Mouse (Mus musculus) heart, adult 2 months (tissue): ENCODE measurements around the gene Cacng4. TPM values are rescaled to one million over a fixed set of nuclear protein-coding genes. Genes with fewer than 3 reads are reported as not detected.
A peak's percentile ranks its signal among the peaks of the same experiment; 100 is the strongest.

ENCODE experiments used
- DNase-seq, 2 experiments: peaks; one replicate each; pipeline ENCODE4 v3.0.0; 2021
- H3K27ac ChIP-seq: fragments of 200-600 bp; 2 replicates; pipeline ENCODE4 v1.8.1; 2022
- H3K27me3 ChIP-seq: fragments of 200-500 bp; 2 replicates; pipeline ENCODE4 v1.6.1; 2012; ENCODE audit warnings: mild to moderate bottlenecking, low read length, inconsistent platforms, mixed read lengths; ENCODE audit not compliant: control insufficient read depth, insufficient read depth
- H3K36me3 ChIP-seq: fragments of 200-500 bp; 2 replicates; pipeline ENCODE4 v1.6.1; 2012; ENCODE audit warnings: low read length, inconsistent platforms; ENCODE audit not compliant: control insufficient read depth, insufficient read depth
- H3K4me1 ChIP-seq: fragments of 200-500 bp; 2 replicates; pipeline ENCODE4 v1.6.1; 2011; ENCODE audit warnings: low read length; ENCODE audit not compliant: control insufficient read depth, insufficient read depth
- H3K4me3 ChIP-seq: fragments of 200-600 bp; 2 replicates; pipeline ENCODE4 v1.8.1; 2022
- H3K79me2 ChIP-seq: fragments of 200-500 bp; replicated peaks from 2 replicates; pipeline ENCODE4 v1.6.1; 2012; ENCODE audit warnings: mild to moderate bottlenecking, inconsistent platforms, low read length, moderate library complexity, mixed read lengths; ENCODE audit not compliant: control insufficient read depth, insufficient read depth
- H3K9ac ChIP-seq: fragments of 200-500 bp; 2 replicates; pipeline ENCODE4 v1.6.1; 2012; ENCODE audit warnings: low read depth, mild to moderate bottlenecking, control low read depth, inconsistent platforms, low read length, mixed read lengths
- CTCF ChIP-seq: fragments of 200-600 bp; IDR thresholded peaks from 2 replicates; pipeline ENCODE4 v1.8.1; 2022; ENCODE audit warnings: antibody characterized with exemption, mild to moderate bottlenecking, moderate library complexity
- EP300 ChIP-seq: fragments of 200-500 bp; IDR thresholded peaks from 2 replicates; pipeline ENCODE4 v1.6.1; 2011; ENCODE audit warnings: low read depth, low read length, control low read depth; ENCODE audit not compliant: insufficient read depth
- POLR2A ChIP-seq: fragments of 200-500 bp; IDR thresholded peaks from 2 replicates; pipeline ENCODE4 v1.6.1; 2011; ENCODE audit warnings: mild to moderate bottlenecking, low read depth, low read length, control low read depth; ENCODE audit not compliant: insufficient read depth
- WGBS: fragments of 180-500 bp; shearing (Covaris S2); methylation state at CpG from one replicate; pipeline ENCODE4 v1.1.7; 2018; 5-methylcytosine and 5-hydroxymethylcytosine counted together
- intact Hi-C: fragments of 180-260 bp; cut with DNase I; formaldehyde crosslinking; loops from one replicate; pipeline ENCODE4 v1.15.1; 2025
- polyA plus RNA-seq: library from polyadenylated mRNA; depleted of rRNA; stranded (reverse); fragments of >200 nt; gene quantifications from 2 replicates; pipeline ENCODE4 v1.2.3, GENCODE M21; 2012
- total RNA-seq, 2 experiments: library from RNA; stranded (reverse); gene quantifications; 2 replicates each; pipeline ENCODE4 v1.2.3; 2021

Cacng4 gene
- total and polyA plus RNA-seq, 3 experiments, result 0.18 TPM; not detected in 2

GRCm38 (mm10) chr11:107730940-107731339 is 63.4 kb downstream of the Cacng4 start:
- no peak overlapping the region for H3K9ac ChIP-seq
- H3K27me3 ChIP-seq, result no peaks in the 10 kb centered on the region
- TF ChIP-seq POLR2A (no peak), CTCF (no peak)
- WGBS, result 56% methylated on average over 4 of the region's 4 CpGs
- H3K4me3 ChIP-seq, result no peak overlapping the region
- H3K79me2 ChIP-seq, result no peaks in the 10 kb centered on the region
- H3K27ac ChIP-seq, result peak overlapping the region; percentile 53
- peak; percentile 26 to 63 for DNase-seq
- intact Hi-C loops, result no loop called here
- H3K36me3 ChIP-seq, result no peaks in the 10 kb centered on the region
- no peaks in the 10 kb centered on the region for H3K4me1 ChIP-seq

DNA sequence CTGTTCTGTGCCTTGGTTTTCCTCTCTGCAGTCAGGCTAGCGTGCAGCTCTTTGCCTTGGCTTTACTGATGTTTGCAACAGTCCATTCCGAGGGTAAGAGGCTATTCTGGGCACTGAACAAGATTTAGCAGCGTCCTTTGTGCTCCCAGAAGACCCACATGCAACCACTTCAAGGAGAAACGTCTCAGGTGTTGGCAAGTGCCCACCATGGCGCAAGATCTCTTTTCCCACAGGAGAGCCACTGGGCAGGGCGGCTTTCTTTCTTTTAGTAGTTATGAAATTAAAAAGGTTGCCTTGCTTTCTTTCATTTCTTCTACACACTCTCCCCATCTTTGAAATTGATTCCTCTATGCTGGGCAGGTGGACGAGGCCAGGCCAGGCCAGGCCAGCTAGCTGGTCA is 65.2 kb downstream of the Cacng4 start:
- H3K27ac ChIP-seq, result no peak overlapping the region
- no peak overlapping the region for H3K9ac ChIP-seq
- H3K36me3 ChIP-seq, result no peaks in the 10 kb centered on the region
- TF ChIP-seq EP300, result no peak
- TF ChIP-seq POLR2A, result no peak
- TF ChIP-seq CTCF, result no peak
- no peaks in the 10 kb centered on the region for H3K79me2 ChIP-seq
- WGBS, result 68% methylated on average over 7 of the region's 7 CpGs
- intact Hi-C loops, result no loop called here
- H3K27me3 ChIP-seq, result no peaks in the 10 kb centered on the region
- no peak overlapping the region for H3K4me3 ChIP-seq
- DNase-seq, result no peak
- no peaks in the 10 kb centered on the region for H3K4me1 ChIP-seq

DNA sequence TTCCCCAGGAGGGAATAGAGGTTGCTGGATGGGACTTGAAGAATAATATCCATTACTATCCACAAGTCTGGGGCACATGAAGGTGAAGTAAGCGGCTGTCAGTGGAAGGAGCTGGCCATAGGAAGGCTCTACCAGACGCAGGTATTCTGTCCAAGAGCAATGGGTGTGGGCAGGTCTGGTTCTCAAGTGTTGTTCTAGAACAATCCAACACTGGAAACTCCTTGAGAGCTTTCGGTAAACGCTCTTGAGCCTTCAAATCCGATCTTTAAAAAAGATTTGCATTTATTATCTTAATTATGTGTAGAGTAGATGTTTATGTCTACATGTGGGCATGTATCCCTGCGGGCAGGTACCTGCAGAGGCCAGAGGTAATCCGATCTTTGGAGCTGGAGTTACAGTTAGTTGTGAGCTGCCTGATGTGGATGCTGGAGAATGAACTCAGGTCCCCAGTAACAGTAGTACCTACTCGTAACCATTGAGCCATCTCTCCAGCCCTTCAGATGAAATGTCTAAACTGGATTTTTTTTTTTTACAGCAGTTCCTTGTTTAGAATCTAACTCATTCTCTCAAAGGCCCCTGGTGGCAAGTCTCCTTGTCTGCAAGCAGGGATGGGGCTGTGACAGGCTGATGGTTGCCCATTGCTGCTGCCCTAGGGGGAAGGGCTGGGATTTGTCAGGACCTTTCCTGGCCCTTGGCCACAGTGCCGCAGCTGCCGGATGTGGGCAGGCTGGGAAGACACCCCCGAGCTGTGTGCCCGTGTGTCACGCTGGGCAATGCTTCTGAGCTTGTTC is 66.1 kb downstream of the Cacng4 start:
- Histone ChIP-seq H3K9ac (no peak overlapping the region), H3K36me3 (no peaks in the 10 kb centered on the region), H3K27me3 (no peaks in the 10 kb centered on the region), H3K4me3 (no peak overlapping the region), H3K27ac (no peak overlapping the region), H3K4me1 (no peaks in the 10 kb centered on the region), H3K79me2 (no peaks in the 10 kb centered on the region)
- DNase-seq, result no peak
- WGBS, result 70% methylated on average over 13 of the region's 13 CpGs
- TF ChIP-seq EP300 (no peak), CTCF (no peak), POLR2A (no peak)
- intact Hi-C loops, result no loop called here

DNA sequence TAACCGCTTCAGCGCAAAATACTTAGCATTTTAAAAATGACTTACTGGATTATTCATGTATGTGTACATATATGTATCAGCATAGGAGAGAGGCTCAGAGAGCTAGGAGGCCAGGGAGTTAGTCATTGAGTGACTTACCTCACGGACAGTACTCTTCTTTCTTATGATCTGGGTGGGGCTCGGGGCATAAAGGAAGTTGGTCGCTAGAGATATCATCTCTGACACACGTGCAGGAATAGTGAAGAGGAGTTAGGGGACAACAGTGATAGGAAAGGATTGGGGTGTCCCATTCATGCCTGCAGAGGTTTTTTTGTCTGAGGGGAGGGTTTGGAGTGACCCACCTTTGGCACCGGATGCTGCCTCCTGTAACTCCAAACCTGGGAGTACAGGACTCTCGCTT is 69.8 kb downstream of the Cacng4 start:
- TF ChIP-seq POLR2A, result no peak
- TF ChIP-seq EP300, result no peak
- no peak for TF ChIP-seq CTCF
- no peaks in the 10 kb centered on the region for H3K36me3 ChIP-seq
- H3K27ac ChIP-seq, result no peak overlapping the region
- WGBS, result 72% methylated on average over 8 of the region's 8 CpGs
- H3K9ac ChIP-seq, result no peak overlapping the region
- no peak for DNase-seq
- intact Hi-C loops, result no loop called here
- H3K79me2 ChIP-seq, result no peaks in the 10 kb centered on the region
- no peaks in the 10 kb centered on the region for H3K27me3 ChIP-seq
- H3K4me3 ChIP-seq, result no peak overlapping the region
- H3K4me1 ChIP-seq, result no peaks in the 10 kb centered on the region

- TF ChIP-seq CTCF (no peak), EP300 (no peak), POLR2A (no peak)
- Histone ChIP-seq H3K9ac (no peak overlapping the region), H3K27ac (no peak overlapping the region), H3K27me3 (no peaks in the 10 kb centered on the region), H3K4me1 (no peaks in the 10 kb centered on the region), H3K79me2 (no peaks in the 10 kb centered on the region), H3K36me3 (no peaks in the 10 kb centered on the region), H3K4me3 (no peak overlapping the region)
- intact Hi-C loops, result no loop called here
- 85% methylated on average over 7 of the region's 7 CpGs for WGBS
- no peak for DNase-seq
Observed at GRCm38 (mm10) chr11:107721057-107721456, 73.3 kb downstream of the Cacng4 start.

DNA sequence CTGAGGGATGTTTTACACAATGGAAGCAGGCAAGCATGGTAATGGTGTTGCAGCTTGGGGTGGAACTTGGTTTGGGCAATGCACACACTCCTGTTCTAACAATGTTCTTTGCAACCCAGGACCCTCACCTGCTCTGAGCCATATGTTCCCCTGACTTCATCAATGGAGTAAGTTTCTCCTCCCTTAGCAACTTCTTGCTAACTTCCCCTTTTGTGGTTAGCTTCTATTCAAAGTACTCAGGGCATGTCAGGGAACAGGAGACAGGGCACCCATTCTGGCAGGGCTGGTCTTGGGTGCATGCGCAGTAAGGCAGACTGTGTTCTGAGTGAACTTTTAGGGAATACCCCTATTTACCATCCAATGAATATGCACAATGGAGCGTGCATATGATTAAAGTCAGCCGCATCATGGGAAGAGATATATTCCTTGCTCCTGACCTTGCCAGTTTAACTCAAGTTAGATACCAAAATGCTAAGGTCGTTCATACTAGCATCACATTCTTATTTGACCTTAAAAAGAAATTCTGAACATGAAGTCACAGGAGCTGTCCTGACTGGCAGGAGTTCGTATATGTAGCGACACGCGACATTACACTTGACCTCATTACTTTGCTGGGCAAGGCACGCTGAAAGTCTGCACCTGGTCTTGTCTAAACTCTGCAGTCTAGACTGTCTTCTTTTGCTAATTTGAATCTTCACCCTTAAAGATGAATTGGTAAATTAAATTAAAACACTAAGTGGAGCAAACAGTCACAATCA is 73.9 kb downstream of the Cacng4 start:
- Histone ChIP-seq H3K79me2 (no peaks in the 10 kb centered on the region), H3K9ac (no peak overlapping the region), H3K4me1 (no peaks in the 10 kb centered on the region), H3K27me3 (no peaks in the 10 kb centered on the region), H3K4me3 (no peak overlapping the region), H3K27ac (no peak overlapping the region), H3K36me3 (no peaks in the 10 kb centered on the region)
- DNase-seq, result no peak
- no peak for TF ChIP-seq CTCF
- TF ChIP-seq EP300, result no peak
- TF ChIP-seq POLR2A, result no peak
- intact Hi-C loops, result no loop called here
- 90% methylated on average over 9 of the region's 9 CpGs for WGBS
